Mouse (Mus musculus) limb, embryonic 15.5 days (tissue): Measurements from ENCODE around the gene Gm20388. TPM values are rescaled to one million over a fixed set of nuclear protein-coding genes. Genes with fewer than 3 reads are reported as not detected.

Source experiments
- ATAC-seq: fragments of 200-750 bp; cut with Nextera tagmentation; 2 replicates; pipeline ENCODE4 v1.8.0; 2017; ENCODE audit warnings: low read depth, moderate TSS enrichment; ENCODE audit not compliant: insufficient number of reproducible peaks, low FRiP score, low TSS enrichment
- H3K27ac ChIP-seq: fragments of 300-500 bp; sonication (generic); 2 replicates; pipeline ENCODE4 v1.5.1; 2015; ENCODE audit warnings: moderate library complexity, mild to moderate bottlenecking, inconsistent platforms
- H3K27me3 ChIP-seq: fragments of 300-500 bp; sonication (generic); 2 replicates; pipeline ENCODE4 v1.6.1; 2015; ENCODE audit warnings: inconsistent platforms
- H3K36me3 ChIP-seq: fragments of 300-500 bp; sonication (generic); 2 replicates; pipeline ENCODE4 v1.6.1; 2015; ENCODE audit warnings: inconsistent platforms
- H3K4me1 ChIP-seq: fragments of 300-500 bp; sonication (generic); 2 replicates; pipeline ENCODE4 v1.6.1; 2015; ENCODE audit warnings: inconsistent platforms
- H3K4me2 ChIP-seq: fragments of 300-500 bp; sonication (generic); 2 replicates; pipeline ENCODE4 v1.6.1; 2015; ENCODE audit warnings: mild to moderate bottlenecking, inconsistent platforms
- H3K4me3 ChIP-seq: fragments of 300-500 bp; sonication (generic); 2 replicates; pipeline ENCODE4 v1.5.1; 2015; ENCODE audit warnings: mild to moderate bottlenecking, inconsistent platforms
- H3K9ac ChIP-seq: fragments of 300-500 bp; sonication (generic); 2 replicates; pipeline ENCODE4 v1.6.1; 2015; ENCODE audit warnings: inconsistent platforms
- H3K9me3 ChIP-seq: fragments of 300-500 bp; sonication (generic); 2 replicates; pipeline ENCODE4 v1.6.1; 2016; ENCODE audit warnings: inconsistent platforms
- WGBS: fragments of 180-500 bp; shearing (Covaris S2); methylation state at CpG from one replicate; pipeline ENCODE4 v1.1.7; 2015; 5-methylcytosine and 5-hydroxymethylcytosine counted together
- polyA plus RNA-seq: library from polyadenylated mRNA; unstranded; fragments of >200 nt; fragmentation: Nextera tagmentation; extraction: Ambion mirVana; gene quantifications from 2 replicates; pipeline ENCODE4 v1.2.1, GENCODE M21; 2015

Gm20388 gene
- polyA plus RNA-seq, 1 experiment from 2014 or later: 4.9 TPM

GRCm38 (mm10) chr8:124099623-124099965 is 4189.0 kb downstream of the Gm20388 start:
- ATAC-seq: no peak
- Histone ChIP-seq H3K4me2 (no peak overlapping the region), H3K27me3 (no peaks in the 10 kb centered on the region), H3K4me1 (peaks cover 7% of the 10 kb centered on the region), H3K4me3 (no peak overlapping the region), H3K27ac (no peak overlapping the region), H3K9me3 (no peaks in the 10 kb centered on the region), H3K36me3 (no peaks in the 10 kb centered on the region), H3K9ac (no peak overlapping the region)
- WGBS: 72% methylated on average over 6 of the region's 6 CpGs

- Histone ChIP-seq H3K4me2 (no peak overlapping the region), H3K4me1 (peaks cover 4% of the 10 kb centered on the region; the same call in 1 of the 2 replicates), H3K9me3 (no peaks in the 10 kb centered on the region), H3K9ac (no peak overlapping the region), H3K36me3 (no peaks in the 10 kb centered on the region), H3K27ac (no peak overlapping the region), H3K27me3 (no peaks in the 10 kb centered on the region), H3K4me3 (no peak overlapping the region)
- ATAC-seq: no peak
- 54% methylated on average over 6 of the region's 6 CpGs for WGBS
These were observed 4195.2 kb downstream of the Gm20388 start for GRCm38 (mm10) chr8:124105869-124106268.

GRCm38 (mm10) chr8:124106328-124107195 is 4195.9 kb downstream of the Gm20388 start:
- H3K27me3 ChIP-seq: no peaks in the 10 kb centered on the region
- no peak overlapping the region for H3K4me3 ChIP-seq
- H3K9me3 ChIP-seq: no peaks in the 10 kb centered on the region
- no peak overlapping the region for H3K27ac ChIP-seq
- H3K9ac ChIP-seq: no peak overlapping the region
- no peak for ATAC-seq
- H3K36me3 ChIP-seq: no peaks in the 10 kb centered on the region
- H3K4me1 ChIP-seq: peaks cover 4% of the 10 kb centered on the region; the same call in 1 of the 2 replicates
- no peak overlapping the region for H3K4me2 ChIP-seq
- 83% methylated on average over 7 of the region's 7 CpGs for WGBS

- no peaks in the 10 kb centered on the region for H3K36me3 ChIP-seq
- H3K27ac ChIP-seq: no peak overlapping the region
- no peak for ATAC-seq
- no peak overlapping the region for H3K4me3 ChIP-seq
- H3K4me1 ChIP-seq: no peaks in the 10 kb centered on the region
- WGBS: 62% methylated on average over 10 of the region's 10 CpGs
- no peak overlapping the region for H3K4me2 ChIP-seq
- no peaks in the 10 kb centered on the region for H3K27me3 ChIP-seq
- H3K9ac ChIP-seq: no peak overlapping the region
- no peaks in the 10 kb centered on the region for H3K9me3 ChIP-seq
These were observed 4202.5 kb downstream of the Gm20388 start for GRCm38 (mm10) chr8:124113108-124113507.

GRCm38 (mm10) chr8:124125241-124125640 is 4214.6 kb downstream of the Gm20388 start:
- Histone ChIP-seq H3K36me3 (no peaks in the 10 kb centered on the region), H3K27ac (no peak overlapping the region), H3K9ac (no peak overlapping the region), H3K4me3 (no peak overlapping the region), H3K4me1 (no peaks in the 10 kb centered on the region), H3K9me3 (no peaks in the 10 kb centered on the region), H3K27me3 (no peaks in the 10 kb centered on the region), H3K4me2 (no peak overlapping the region)
- no peak for ATAC-seq
- WGBS: 96% methylated on average over 20 of the region's 20 CpGs

- H3K4me1 ChIP-seq: no peaks in the 10 kb centered on the region
- H3K4me2 ChIP-seq: no peak overlapping the region
- ATAC-seq: no peak
- no peak overlapping the region for H3K9ac ChIP-seq
- H3K9me3 ChIP-seq: no peaks in the 10 kb centered on the region
- no peak overlapping the region for H3K27ac ChIP-seq
- no peaks in the 10 kb centered on the region for H3K36me3 ChIP-seq
- no peaks in the 10 kb centered on the region for H3K27me3 ChIP-seq
- no peak overlapping the region for H3K4me3 ChIP-seq
- 72% methylated on average over 5 of the region's 5 CpGs for WGBS
These were observed 4226.6 kb downstream of the Gm20388 start for GRCm38 (mm10) chr8:124137261-124137660.

GRCm38 (mm10) chr8:124140211-124140790 is 4229.7 kb downstream of the Gm20388 start:
- no peaks in the 10 kb centered on the region for H3K4me1 ChIP-seq

GRCm38 (mm10) chr8:124140868-124141431 is 4230.3 kb downstream of the Gm20388 start:
- WGBS: 66% methylated on average over 20 of the region's 20 CpGs
- H3K27ac ChIP-seq: no peak overlapping the region
- no peak for ATAC-seq

More at GRCm38 (mm10) chr8:124140211-124140790, 4229.7 kb downstream of the Gm20388 start:
- no peak for ATAC-seq
- Histone ChIP-seq H3K4me3 (no peak overlapping the region), H3K9me3 (no peaks in the 10 kb centered on the region), H3K27me3 (no peaks in the 10 kb centered on the region), H3K4me2 (no peak overlapping the region), H3K36me3 (no peaks in the 10 kb centered on the region), H3K9ac (no peak overlapping the region), H3K27ac (no peak overlapping the region)
- 71% methylated on average over 11 of the region's 11 CpGs for WGBS

GRCm38 (mm10) chr8:124141681-124142391 is 4231.2 kb downstream of the Gm20388 start:
- Histone ChIP-seq H3K4me1 (no peaks in the 10 kb centered on the region), H3K9ac (no peak overlapping the region), H3K27me3 (no peaks in the 10 kb centered on the region), H3K27ac (no peak overlapping the region), H3K4me3 (no peak overlapping the region), H3K4me2 (no peak overlapping the region), H3K9me3 (no peaks in the 10 kb centered on the region), H3K36me3 (no peaks in the 10 kb centered on the region)
- ATAC-seq: no peak
- 75% methylated on average over 9 of the region's 9 CpGs for WGBS

More at GRCm38 (mm10) chr8:124140868-124141431, 4230.3 kb downstream of the Gm20388 start:
- Histone ChIP-seq H3K4me1 (no peaks in the 10 kb centered on the region), H3K4me3 (no peak overlapping the region), H3K4me2 (no peak overlapping the region), H3K27me3 (no peaks in the 10 kb centered on the region), H3K9ac (no peak overlapping the region), H3K9me3 (no peaks in the 10 kb centered on the region), H3K36me3 (no peaks in the 10 kb centered on the region)

GRCm38 (mm10) chr8:124143003-124143402 is 4232.4 kb downstream of the Gm20388 start:
- Histone ChIP-seq H3K36me3 (no peaks in the 10 kb centered on the region), H3K9ac (no peak overlapping the region), H3K4me2 (no peak overlapping the region), H3K4me3 (no peak overlapping the region), H3K4me1 (no peaks in the 10 kb centered on the region), H3K27ac (no peak overlapping the region), H3K27me3 (no peaks in the 10 kb centered on the region), H3K9me3 (no peaks in the 10 kb centered on the region)
- 56% methylated on average over 5 of the region's 5 CpGs for WGBS
- no peak for ATAC-seq

GRCm38 (mm10) chr8:124143871-124144618 is 4233.4 kb downstream of the Gm20388 start:
- H3K4me3 ChIP-seq: no peak overlapping the region
- ATAC-seq: no peak
- H3K4me1 ChIP-seq: no peaks in the 10 kb centered on the region
- H3K9me3 ChIP-seq: no peaks in the 10 kb centered on the region
- no peak overlapping the region for H3K4me2 ChIP-seq
- no peak overlapping the region for H3K27ac ChIP-seq
- no peak overlapping the region for H3K9ac ChIP-seq
- 69% methylated on average over 16 of the region's 16 CpGs for WGBS
- no peaks in the 10 kb centered on the region for H3K27me3 ChIP-seq
- H3K36me3 ChIP-seq: no peaks in the 10 kb centered on the region
